Mouse (Mus musculus): ENCODE data around the gene Catsper4.
A peak's percentile ranks its signal among the peaks of the same experiment; 100 is the strongest.
"Not testable (repeated sequence)": the region's sequence is repeated elsewhere in the genome, so short reads cannot be mapped to it uniquely, and the experiment has no call there.

Gene Catsper4

GRCm38 (mm10) chr4:134227194-134227593 is at the start of gene Catsper4:
Catsper4 (minus strand) TSS chr4:134227383.
- no peak for DNase-seq (ENCODE audit: low spot score)

GRCm38 (mm10) chr4:134273417-134274345 is 46.5 kb upstream of the Catsper4 start:
- DNase-seq (ENCODE audit: low spot score): peak; percentile 63

GRCm38 (mm10) chr4:134272731-134273416 is 45.7 kb upstream of the Catsper4 start:
- DNase-seq (ENCODE audit: low spot score): no peak

GRCm38 (mm10) chr4:134271979-134272378 is 44.8 kb upstream of the Catsper4 start:
- DNase-seq (ENCODE audit: low spot score): no peak

- not testable (repeated sequence) for DNase-seq (ENCODE audit: low spot score)
Measured at GRCm38 (mm10) chr4:134269622-134270021, 42.4 kb upstream of the Catsper4 start.

- no peak for DNase-seq (ENCODE audit: low spot score)
Measured at GRCm38 (mm10) chr4:134268102-134268655, 41.0 kb upstream of the Catsper4 start.

GRCm38 (mm10) chr4:134265860-134266585 is 38.8 kb upstream of the Catsper4 start:
- DNase-seq (ENCODE audit: low spot score): no peak

GRCm38 (mm10) chr4:134263191-134263590 is 36.0 kb upstream of the Catsper4 start:
- DNase-seq (ENCODE audit: low spot score): peak; percentile 71

GRCm38 (mm10) chr4:134258354-134258753 is 31.2 kb upstream of the Catsper4 start:
- DNase-seq (ENCODE audit: low spot score): no peak

GRCm38 (mm10) chr4:134257198-134258009 is 30.2 kb upstream of the Catsper4 start:
- no peak for DNase-seq (ENCODE audit: low spot score)

- no peak for DNase-seq (ENCODE audit: low spot score)
Measured at GRCm38 (mm10) chr4:134256407-134257197, 29.4 kb upstream of the Catsper4 start.

- DNase-seq (ENCODE audit: low spot score): no peak
Measured at GRCm38 (mm10) chr4:134255854-134256253, 28.7 kb upstream of the Catsper4 start.

GRCm38 (mm10) chr4:134254835-134255234 is 27.7 kb upstream of the Catsper4 start:
- no peak for DNase-seq (ENCODE audit: low spot score)

- DNase-seq (ENCODE audit: low spot score): no peak
Measured at GRCm38 (mm10) chr4:134253722-134254324, 26.6 kb upstream of the Catsper4 start, which contains the start of gene Grrp1. Grrp1 (minus strand) TSS chr4:134254106.

- no peak for DNase-seq (ENCODE audit: low spot score)
Measured at GRCm38 (mm10) chr4:134252911-134253721, 25.9 kb upstream of the Catsper4 start.

GRCm38 (mm10) chr4:134252131-134252910 is 25.1 kb upstream of the Catsper4 start:
- DNase-seq (ENCODE audit: low spot score): no peak

- no peak for DNase-seq (ENCODE audit: low spot score)
Measured at GRCm38 (mm10) chr4:134251241-134252130, 24.3 kb upstream of the Catsper4 start.
